Mouse (Mus musculus) thymus, adult 18-20 months (tissue): ENCODE data around the gene Col9a2.

ENCODE experiments used
- DNase-seq, 2 experiments: peaks; one replicate each; pipeline ENCODE4 v3.0.0; 2022; ENCODE audit warnings: mixed read lengths in 2 of 2

The Col9a2 gene

DNA sequence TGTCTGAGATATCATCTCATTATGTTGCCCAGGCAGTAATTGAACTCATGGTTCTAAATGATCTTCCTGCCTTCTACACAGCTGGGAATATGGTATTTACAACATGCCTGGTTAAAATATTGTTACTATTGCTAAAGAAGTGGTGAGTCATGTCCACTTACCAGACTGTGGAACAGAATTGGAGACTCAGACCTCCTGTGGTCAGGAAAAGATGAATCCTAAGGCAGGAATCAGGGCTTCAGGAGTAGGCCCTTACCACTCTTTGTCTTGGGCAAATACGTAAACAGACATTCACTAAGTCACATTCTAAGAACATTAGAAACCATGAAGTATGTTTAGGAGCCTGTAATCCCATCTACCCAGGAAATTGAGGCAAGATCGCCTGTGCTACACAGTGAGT, 49.5 kb downstream of the Col9a2 start:
- DNase-seq, result no peak

DNA sequence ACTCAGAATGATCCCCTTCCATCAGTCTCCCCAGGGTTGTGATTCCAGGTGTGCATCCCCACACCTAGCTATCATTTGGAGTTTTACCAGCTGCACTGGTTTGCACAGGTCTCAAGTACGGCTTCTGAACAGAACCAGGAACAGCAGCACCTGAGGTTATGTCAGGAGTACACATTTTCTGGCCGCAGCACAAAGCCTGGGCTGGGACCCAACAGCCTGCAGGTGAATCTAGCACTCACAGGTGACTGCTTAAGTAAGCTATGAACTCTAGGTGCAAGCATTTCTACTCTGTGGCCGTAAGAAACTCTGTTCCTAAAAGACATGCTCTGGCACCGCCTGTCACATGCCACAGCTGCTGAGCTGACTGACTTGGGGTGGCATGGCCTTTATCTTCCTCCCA, 51.0 kb downstream of the Col9a2 start:
- no peak for DNase-seq

DNA sequence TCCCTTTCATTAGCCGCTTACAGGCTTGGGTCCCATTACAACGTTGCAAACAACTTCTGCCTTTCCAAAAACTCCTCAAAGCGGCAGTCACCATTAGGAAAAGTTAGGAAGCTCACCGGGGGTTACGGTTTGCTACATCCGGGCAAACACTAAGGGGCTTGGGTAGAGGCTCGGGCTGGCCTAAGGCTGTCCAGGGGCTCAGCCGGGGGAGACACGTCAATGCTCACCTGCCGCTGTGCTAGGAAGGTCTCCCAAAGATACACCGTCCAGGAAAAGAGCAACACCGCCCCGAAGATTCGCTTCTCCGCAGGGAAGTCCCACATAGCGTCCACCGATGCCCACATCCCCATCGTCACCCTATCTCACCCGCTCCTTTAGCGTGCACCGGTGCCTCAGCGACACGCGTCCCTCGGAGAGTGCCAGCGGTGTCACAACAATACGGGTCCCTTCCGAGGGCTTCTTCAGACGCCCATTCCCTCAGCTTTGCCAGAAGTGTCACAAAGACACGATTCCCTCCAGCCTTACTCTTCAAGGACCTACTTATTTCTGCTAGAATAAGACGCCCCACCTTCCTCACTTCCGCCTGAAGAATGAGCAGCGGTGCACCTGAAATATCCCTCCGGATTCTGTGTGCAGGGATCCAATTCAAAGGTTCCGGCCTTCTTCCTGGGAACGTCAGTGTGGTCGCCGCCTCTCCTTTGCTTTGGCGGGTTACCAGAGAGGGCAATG, 58.6 kb downstream of the Col9a2 start, which contains the start of gene Zmpste24:
Gene Zmpste24 (minus strand): TSS at position 592 of the 729 bp plus-strand sequence.
- peak; percentile 60 to 72 for DNase-seq

DNA sequence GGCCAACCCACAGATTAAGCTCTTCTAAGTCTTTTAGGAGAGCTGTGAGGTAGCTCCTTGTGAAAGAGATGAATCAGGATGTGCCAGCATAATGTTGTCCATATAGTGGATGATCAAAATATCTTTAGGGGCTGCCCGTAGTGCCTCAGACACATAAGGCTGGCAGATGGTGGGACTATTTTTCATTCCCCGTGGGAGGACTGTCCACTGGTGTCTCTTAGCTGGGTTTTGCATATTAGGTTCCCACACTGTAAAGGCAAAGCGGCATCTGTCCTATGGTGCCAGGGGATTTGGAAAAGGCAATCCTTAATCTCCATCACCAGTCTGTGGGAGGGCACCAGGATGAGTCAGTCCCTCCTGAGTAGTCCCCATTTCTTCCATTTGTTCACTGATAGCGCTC, 64.1 kb downstream of the Col9a2 start:
- no peak for DNase-seq
